Mouse (Mus musculus) midbrain, embryonic 16.5 days (tissue): Measurements from ENCODE around the gene Cfap73. TPM values are rescaled to one million over a fixed set of nuclear protein-coding genes. Genes with fewer than 3 reads are reported as not detected.

Experiments
- ATAC-seq: fragments of 200-750 bp; cut with Nextera tagmentation; 2 replicates; pipeline ENCODE4 v1.8.0; 2017; ENCODE audit warnings: moderate TSS enrichment
- H3K27ac ChIP-seq: fragments of 300-500 bp; sonication (generic); 2 replicates; pipeline ENCODE4 v1.5.1; 2014; ENCODE audit warnings: mild to moderate bottlenecking, low read length, mixed read lengths
- H3K27me3 ChIP-seq: fragments of 300-500 bp; sonication (generic); 2 replicates; pipeline ENCODE4 v1.6.1; 2014; ENCODE audit warnings: low read depth, low read length, mixed read lengths; ENCODE audit not compliant: control insufficient read depth, insufficient read depth
- H3K36me3 ChIP-seq: fragments of 300-500 bp; sonication (generic); 2 replicates; pipeline ENCODE4 v1.6.1; 2014; ENCODE audit warnings: mild to moderate bottlenecking, low read length, moderate library complexity, mixed read lengths; ENCODE audit not compliant: control insufficient read depth, insufficient read depth
- H3K4me1 ChIP-seq: fragments of 300-500 bp; sonication (generic); 2 replicates; pipeline ENCODE4 v1.6.1; 2014; ENCODE audit warnings: mild to moderate bottlenecking, low read length, mixed read lengths; ENCODE audit not compliant: control insufficient read depth, insufficient read depth
- H3K4me2 ChIP-seq: fragments of 300-500 bp; sonication (generic); 2 replicates; pipeline ENCODE4 v1.6.1; 2014; ENCODE audit warnings: mild to moderate bottlenecking, low read length, mixed read lengths
- H3K4me3 ChIP-seq: fragments of 300-500 bp; sonication (generic); 2 replicates; pipeline ENCODE4 v1.5.1; 2014; ENCODE audit warnings: low read depth, mild to moderate bottlenecking, low read length, moderate library complexity, mixed read lengths
- H3K9ac ChIP-seq: fragments of 300-500 bp; sonication (generic); 2 replicates; pipeline ENCODE4 v1.6.1; 2014; ENCODE audit warnings: low read depth, low read length, mixed read lengths
- H3K9me3 ChIP-seq: fragments of 300-500 bp; sonication (generic); replicated peaks from 2 replicates; pipeline ENCODE4 v1.6.1; 2014; ENCODE audit warnings: mild to moderate bottlenecking, low read length, mixed read lengths; ENCODE audit not compliant: control insufficient read depth, poor library complexity, severe bottlenecking
- WGBS: fragments of 180-500 bp; shearing (Covaris S2); extraction: QIAGEN DNeasy Blood & Tissue Kit; methylation state at CpG from one replicate; pipeline ENCODE4 v1.1.7; 2014; 5-methylcytosine and 5-hydroxymethylcytosine counted together
- polyA plus RNA-seq: library from polyadenylated mRNA; unstranded; fragments of >200 nt; fragmentation: Nextera tagmentation; extraction: Ambion mirVana; gene quantifications from 2 replicates; pipeline ENCODE4 v1.2.1, GENCODE M21; 2015

Gene Cfap73
- polyA plus RNA-seq, 1 experiment from 2014 or later, result 1.2 TPM

DNA sequence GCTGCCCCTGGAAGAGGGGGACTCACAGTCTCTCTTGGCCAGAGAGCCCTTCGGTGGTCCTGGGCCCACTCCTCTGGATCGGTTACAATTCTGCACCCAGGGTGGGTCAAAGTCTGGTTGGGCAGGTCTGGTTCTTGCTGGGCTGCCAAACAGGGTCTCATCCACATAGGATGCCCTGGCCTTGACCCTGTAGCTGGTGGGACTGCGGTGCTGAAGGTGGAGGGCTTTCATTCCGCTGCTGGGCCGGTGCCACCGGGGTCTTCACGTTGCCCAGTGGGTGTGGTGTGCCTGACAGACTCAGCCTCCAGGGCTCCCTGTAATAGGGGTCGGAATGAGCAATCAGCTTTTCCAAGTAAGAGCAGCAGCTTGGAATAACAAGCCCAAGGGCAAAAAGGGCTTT is 22.6 kb downstream of the Cfap73 start:
- Histone ChIP-seq H3K36me3 (no peaks in the 10 kb centered on the region), H3K4me3 (peak overlapping the region; percentile 64), H3K4me1 (peaks cover 15% of the 10 kb centered on the region), H3K9ac (peak overlapping the region; percentile 67), H3K4me2 (peak overlapping the region; percentile 56), H3K27me3 (no peaks in the 10 kb centered on the region), H3K27ac (no peak overlapping the region), H3K9me3 (no peaks in the 10 kb centered on the region)
- WGBS, result 47% methylated on average over 8 of the region's 8 CpGs
- no peak for ATAC-seq

DNA sequence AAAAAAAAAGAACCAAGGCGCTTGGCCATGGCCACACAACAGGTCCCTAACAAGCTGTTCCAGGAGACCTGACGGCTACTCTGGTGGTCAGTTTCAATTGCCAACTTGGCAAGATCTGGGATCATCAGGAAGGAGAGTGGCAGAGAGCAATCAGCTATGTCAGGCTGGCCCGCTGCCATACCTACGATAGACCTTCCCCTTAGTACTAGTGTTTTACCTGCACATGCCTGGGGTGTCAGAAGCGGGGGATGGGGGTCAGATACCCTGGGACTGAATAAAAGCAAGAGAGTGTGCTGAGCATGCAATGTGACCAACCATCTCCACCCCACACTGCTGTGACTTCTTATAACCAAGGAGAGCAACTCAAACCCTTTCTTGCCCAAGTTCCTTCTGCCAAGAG is 23.1 kb downstream of the Cfap73 start:
- Histone ChIP-seq H3K4me2 (peak overlapping the region; percentile 56), H3K27me3 (no peaks in the 10 kb centered on the region), H3K4me1 (peaks cover 15% of the 10 kb centered on the region), H3K27ac (no peak overlapping the region), H3K9ac (no peak overlapping the region; the same call in 1 of the 2 replicates), H3K9me3 (no peaks in the 10 kb centered on the region), H3K36me3 (no peaks in the 10 kb centered on the region), H3K4me3 (peak overlapping the region; percentile 64)
- ATAC-seq, result no peak
- WGBS, result 92% methylated on average over 5 of the region's 5 CpGs

DNA sequence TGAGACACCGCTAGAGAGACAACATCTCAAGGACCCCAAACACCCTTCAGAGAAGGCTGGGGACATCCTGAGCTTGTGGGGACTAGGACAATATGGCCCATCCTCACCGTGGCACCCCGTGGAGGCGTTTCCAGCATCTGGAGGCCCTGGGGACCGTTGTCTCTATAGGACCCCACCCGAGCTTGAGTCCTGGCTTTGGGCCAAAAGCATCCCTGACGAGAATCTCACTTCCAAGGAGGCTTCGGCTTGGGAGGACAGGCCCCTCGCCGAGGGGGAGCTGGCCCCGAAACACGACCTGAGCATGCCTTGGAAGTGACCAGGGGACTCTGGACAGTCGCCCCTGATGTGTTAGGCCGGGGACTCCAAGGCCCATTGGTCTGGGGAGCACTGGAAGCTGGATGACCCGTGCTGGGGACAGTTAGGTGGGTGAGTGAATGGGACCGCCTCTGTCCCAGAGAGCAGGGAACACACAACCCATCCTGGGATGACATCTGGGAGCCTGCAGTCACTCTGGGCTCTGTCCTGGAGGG is 24.7 kb downstream of the Cfap73 start:
- H3K4me3 ChIP-seq, result no peak overlapping the region
- no peaks in the 10 kb centered on the region for H3K9me3 ChIP-seq
- H3K9ac ChIP-seq, result no peak overlapping the region
- H3K4me1 ChIP-seq, result peaks cover 20% of the 10 kb centered on the region
- no peaks in the 10 kb centered on the region for H3K27me3 ChIP-seq
- 86% methylated on average over 16 of the region's 16 CpGs for WGBS
- no peak overlapping the region for H3K4me2 ChIP-seq
- ATAC-seq, result no peak
- H3K36me3 ChIP-seq, result no peaks in the 10 kb centered on the region
- H3K27ac ChIP-seq, result no peak overlapping the region

DNA sequence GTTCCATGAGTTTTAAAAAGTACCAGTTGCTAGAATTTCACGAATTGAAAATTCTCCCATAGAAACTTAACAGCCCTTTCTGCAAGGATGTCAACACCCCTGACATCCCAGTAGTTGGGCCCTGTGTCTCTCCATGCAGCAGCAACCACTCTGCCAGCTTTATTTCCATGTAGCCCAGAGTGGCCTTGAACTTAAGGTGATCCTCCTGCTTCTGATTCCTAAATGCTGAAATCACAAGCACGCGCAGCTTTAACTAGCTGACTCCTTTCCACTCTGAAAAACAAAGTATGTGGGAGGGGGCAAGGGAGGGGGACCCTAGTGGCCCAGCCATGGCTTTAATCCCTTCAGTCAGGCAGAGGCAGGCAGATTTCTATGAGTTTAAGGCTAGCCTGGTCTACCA is 26.7 kb downstream of the Cfap73 start:
- no peak overlapping the region for H3K4me3 ChIP-seq
- no peaks in the 10 kb centered on the region for H3K9me3 ChIP-seq
- no peak overlapping the region for H3K9ac ChIP-seq
- no peaks in the 10 kb centered on the region for H3K36me3 ChIP-seq
- ATAC-seq, result no peak
- 83% methylated on average over 3 of the region's 3 CpGs for WGBS
- H3K4me1 ChIP-seq, result peaks cover 15% of the 10 kb centered on the region
- H3K27me3 ChIP-seq, result no peaks in the 10 kb centered on the region
- no peak overlapping the region for H3K27ac ChIP-seq
- H3K4me2 ChIP-seq, result no peak overlapping the region

DNA sequence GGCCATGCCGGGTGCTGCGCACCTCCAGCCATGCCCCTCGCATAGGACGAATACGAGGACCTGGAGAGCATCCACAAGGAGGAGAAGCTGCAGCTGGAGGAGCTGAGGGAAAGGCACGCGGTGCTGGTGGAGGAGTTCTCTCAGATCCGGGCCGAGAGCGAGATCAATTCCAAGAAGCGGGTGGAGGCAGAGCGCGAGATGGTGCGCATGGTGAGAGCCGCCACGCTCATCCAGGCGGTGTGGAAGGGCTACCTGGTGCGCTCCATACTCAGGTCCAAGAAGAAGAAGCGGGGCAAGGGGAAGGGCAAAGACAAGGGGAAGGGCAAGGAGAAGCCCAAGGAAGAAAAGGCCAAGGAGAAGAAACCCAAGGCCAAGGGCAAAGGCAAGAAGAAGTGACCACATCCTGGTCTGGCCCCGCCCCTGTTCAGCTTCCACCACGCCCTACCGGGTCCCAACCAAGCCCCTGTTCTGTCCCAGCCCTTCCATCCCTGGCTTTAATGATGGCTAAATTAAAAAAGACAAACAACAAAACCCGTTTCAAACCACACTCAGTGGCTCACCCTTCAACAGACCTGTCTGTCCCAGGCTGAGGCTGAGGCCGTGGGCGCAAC is 27.3 kb downstream of the Cfap73 start:
- no peak overlapping the region for H3K9ac ChIP-seq
- ATAC-seq, result no peak

DNA sequence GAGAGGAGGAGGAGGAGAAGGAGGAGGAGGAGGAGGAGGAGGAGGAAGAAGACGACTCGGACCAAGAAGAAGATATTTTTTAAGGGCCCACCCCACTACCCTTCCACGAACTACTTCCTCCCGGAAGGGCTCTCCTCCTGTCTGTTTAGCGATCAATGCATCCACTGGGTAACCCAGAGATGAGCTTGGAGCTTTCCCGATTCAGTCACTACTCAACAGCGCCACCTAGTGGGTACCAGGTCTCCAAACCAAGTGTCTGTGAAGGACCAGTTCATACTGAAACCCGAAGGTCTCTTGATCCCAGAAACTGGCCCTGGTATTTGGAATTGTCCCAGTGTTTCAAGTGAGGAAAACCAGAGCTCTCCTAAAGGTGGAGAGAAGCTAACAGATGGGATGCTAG is 28.3 kb downstream of the Cfap73 start:
- Histone ChIP-seq H3K27me3 (no peaks in the 10 kb centered on the region), H3K4me2 (peak overlapping the region; percentile 70), H3K9me3 (no peaks in the 10 kb centered on the region), H3K9ac (peak overlapping the region; percentile 43; the same call in 1 of the 2 replicates), H3K36me3 (no peaks in the 10 kb centered on the region), H3K27ac (peak overlapping the region; percentile 74; the same call in 1 of the 2 replicates), H3K4me1 (peaks cover 5% of the 10 kb centered on the region), H3K4me3 (peak overlapping the region; percentile 37)
- 0% methylated on average over 8 of the region's 8 CpGs for WGBS
- peak; percentile 78 for ATAC-seq

More for the DNA sequence above, 27.3 kb downstream of the Cfap73 start:
- Histone ChIP-seq H3K27me3 (no peaks in the 10 kb centered on the region), H3K36me3 (no peaks in the 10 kb centered on the region), H3K4me1 (peaks cover 15% of the 10 kb centered on the region), H3K9me3 (no peaks in the 10 kb centered on the region), H3K4me2 (no peak overlapping the region), H3K27ac (no peak overlapping the region), H3K4me3 (no peak overlapping the region)
- WGBS, result 72% methylated on average over 25 of the region's 25 CpGs

DNA sequence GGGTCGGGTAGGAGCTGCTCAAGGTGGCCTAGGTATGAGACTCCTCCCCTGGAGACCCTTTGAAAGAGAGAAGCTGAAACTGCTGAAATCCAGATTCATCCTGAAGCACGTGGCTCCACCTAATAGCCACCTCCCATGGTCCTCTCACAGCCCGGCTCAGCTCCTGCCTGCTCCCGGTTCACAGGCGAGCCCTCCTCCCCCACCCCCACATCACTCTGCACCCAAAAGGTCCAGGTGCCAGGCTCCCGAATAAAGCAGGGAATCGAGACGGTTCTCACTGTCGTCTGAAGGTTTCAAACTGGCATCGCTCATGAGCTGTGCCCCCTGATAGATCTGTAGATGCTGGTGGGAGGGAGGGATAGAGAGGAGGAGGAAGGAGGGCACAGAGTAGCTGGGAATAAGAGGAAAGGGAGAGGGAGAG is 28.8 kb downstream of the Cfap73 start:
- H3K27me3 ChIP-seq, result no peaks in the 10 kb centered on the region
- peaks cover 5% of the 10 kb centered on the region for H3K4me1 ChIP-seq
- H3K9me3 ChIP-seq, result no peaks in the 10 kb centered on the region
- H3K27ac ChIP-seq, result peak overlapping the region; percentile 74
- H3K4me3 ChIP-seq, result peak overlapping the region; percentile 37
- WGBS, result 2% methylated on average over 10 of the region's 10 CpGs
- peak; percentile 43 for ATAC-seq
- H3K36me3 ChIP-seq, result no peaks in the 10 kb centered on the region
- peak overlapping the region; percentile 43 for H3K9ac ChIP-seq
- H3K4me2 ChIP-seq, result peak overlapping the region; percentile 70

DNA sequence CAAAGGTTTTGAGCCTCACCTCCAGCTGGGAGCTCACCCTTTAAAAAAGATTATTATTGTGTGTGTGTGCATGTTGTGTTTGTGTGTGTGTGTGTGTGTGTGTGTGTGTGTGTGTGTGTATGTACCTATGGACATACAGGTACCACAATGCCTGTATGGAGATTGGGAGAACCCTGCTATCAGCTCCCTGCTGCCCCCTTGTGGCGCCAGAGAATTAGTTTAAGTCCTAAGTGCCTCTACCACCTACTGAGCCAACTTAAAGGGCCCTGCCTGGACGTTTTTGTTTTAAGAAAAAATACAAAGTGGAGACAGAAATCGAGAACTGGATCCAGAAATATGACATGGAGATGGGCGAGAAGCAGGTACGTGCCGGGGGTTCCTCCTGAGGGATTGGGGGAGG is 29.2 kb downstream of the Cfap73 start:
- 1% methylated on average over 6 of the region's 6 CpGs for WGBS
- peak overlapping the region; percentile 43 for H3K9ac ChIP-seq
- H3K36me3 ChIP-seq, result no peaks in the 10 kb centered on the region
- peak overlapping the region; percentile 70 for H3K4me2 ChIP-seq
- H3K9me3 ChIP-seq, result no peaks in the 10 kb centered on the region
- H3K27ac ChIP-seq, result peak overlapping the region; percentile 74
- ATAC-seq, result no peak
- peak overlapping the region; percentile 37 for H3K4me3 ChIP-seq
- no peaks in the 10 kb centered on the region for H3K27me3 ChIP-seq
- peaks cover 5% of the 10 kb centered on the region for H3K4me1 ChIP-seq

DNA sequence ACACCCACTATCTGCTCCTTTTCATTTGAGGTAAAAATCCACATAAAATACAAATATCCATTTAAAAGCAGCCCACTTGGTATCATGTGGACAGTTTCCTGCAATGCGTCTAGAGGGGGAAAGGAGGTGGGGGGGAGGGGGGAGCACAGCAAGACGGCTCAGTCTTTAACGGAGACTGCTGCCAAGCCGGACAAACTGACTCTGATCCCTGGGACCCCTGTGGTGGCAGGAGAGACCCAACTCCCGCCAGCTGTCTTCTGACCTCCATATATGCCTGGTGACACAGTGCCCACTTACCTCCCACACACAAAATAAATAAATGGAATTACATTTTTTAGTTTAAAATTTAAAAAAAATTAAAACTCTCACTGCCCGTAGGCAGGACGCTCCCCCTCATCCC is 30.5 kb downstream of the Cfap73 start:
- H3K4me3 ChIP-seq, result no peak overlapping the region
- H3K36me3 ChIP-seq, result no peaks in the 10 kb centered on the region
- H3K4me2 ChIP-seq, result no peak overlapping the region
- no peaks in the 10 kb centered on the region for H3K27me3 ChIP-seq
- H3K4me1 ChIP-seq, result peaks cover 5% of the 10 kb centered on the region
- ATAC-seq, result no peak
- WGBS, result 50% methylated on average over 7 of the region's 7 CpGs
- no peak overlapping the region for H3K9ac ChIP-seq
- H3K9me3 ChIP-seq, result no peaks in the 10 kb centered on the region
- no peak overlapping the region for H3K27ac ChIP-seq
